Mouse (Mus musculus): ENCODE data around the gene Gpr153.
A peak's percentile ranks its signal among the peaks of the same experiment; 100 is the strongest.

Gene Gpr153

DNA sequence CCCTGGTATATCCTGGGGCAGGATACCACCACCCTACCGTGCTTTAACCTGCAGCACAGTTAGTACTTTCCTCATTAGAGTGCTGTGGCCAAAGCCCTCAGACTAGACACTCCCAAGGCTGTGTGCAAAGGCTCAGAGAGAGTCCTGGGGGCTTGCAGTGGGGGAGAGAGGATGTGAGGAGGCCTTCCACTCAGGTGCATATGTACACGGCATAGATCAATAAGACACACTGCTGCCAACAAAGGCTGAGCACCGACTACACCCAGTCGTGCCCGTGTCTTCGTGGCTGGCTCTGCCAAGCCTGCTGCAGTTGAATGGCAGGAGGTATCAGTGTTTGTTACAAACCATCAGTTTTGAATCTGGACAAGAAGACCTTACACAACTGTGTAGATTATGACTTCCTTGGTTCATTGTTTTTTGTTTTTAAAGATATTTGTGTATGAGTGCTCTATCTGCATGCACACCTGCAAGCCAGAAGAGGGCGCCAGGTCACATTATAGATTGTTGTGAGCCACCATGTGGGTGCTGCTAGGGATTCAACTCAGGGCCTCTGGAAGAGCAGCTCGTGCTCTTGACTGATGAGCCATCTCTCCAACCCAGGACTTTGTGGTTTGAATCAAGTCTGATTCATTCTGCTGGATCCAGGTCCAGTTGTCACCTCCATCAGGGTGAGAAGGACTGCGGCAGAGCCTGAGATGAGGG lies 9.0 kb upstream of the Gpr153 start:
- DNase-seq (ENCODE audit: low read depth): peak; percentile 24

DNA sequence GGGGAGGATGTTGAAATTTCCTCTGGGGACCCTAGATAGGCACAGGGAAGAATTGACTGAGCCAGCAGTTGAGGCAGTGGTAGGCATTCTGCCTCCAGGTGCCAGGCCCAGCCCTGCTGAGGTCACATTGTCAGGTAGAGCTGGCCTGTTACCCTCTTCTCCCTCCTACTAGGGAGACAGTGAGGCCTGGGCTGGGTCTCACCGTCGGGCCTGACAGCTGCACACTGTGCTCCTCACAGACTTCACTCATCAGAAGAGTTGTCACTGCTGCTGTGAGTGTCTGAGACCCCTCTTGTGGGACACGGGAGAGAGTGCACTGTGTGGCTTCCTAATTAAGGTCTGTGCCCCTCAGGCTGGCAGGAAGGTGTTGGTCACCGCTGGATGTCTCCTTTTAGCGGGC lies 8.2 kb upstream of the Gpr153 start:
- DNase-seq (ENCODE audit: low read depth): no peak

DNA sequence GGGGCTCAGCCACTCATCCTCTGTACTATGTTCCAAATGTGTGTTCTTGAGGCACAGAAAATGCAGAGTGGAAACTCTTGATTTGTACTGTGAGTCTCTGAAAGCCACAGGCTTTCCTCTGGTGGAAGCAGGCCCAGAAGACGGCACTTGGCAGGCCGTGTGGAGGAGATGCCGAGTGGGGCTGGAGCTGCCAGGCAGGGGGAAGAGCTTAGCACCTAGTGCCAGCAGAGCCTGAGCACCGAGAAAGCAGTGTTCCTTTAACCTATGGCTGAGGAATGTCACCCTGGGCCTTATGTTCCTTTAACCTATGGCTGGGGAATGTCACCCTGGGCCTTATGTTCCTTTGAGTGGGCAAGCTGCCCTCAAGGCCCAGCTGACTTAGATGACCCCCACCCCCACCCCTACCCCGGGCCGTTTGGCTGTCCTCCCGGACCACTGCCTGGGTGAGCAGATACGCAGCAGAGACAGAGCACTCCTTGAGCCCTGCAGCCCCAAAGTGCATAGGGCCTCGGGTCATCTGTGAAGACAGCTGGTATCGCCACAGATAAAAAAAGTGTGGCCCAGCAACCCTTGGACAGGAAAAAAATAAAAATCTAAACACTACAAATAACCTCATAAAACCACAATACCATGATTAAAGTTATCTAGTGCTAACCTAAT lies 7.7 kb upstream of the Gpr153 start:
- DNase-seq (ENCODE audit: low read depth): no peak

DNA sequence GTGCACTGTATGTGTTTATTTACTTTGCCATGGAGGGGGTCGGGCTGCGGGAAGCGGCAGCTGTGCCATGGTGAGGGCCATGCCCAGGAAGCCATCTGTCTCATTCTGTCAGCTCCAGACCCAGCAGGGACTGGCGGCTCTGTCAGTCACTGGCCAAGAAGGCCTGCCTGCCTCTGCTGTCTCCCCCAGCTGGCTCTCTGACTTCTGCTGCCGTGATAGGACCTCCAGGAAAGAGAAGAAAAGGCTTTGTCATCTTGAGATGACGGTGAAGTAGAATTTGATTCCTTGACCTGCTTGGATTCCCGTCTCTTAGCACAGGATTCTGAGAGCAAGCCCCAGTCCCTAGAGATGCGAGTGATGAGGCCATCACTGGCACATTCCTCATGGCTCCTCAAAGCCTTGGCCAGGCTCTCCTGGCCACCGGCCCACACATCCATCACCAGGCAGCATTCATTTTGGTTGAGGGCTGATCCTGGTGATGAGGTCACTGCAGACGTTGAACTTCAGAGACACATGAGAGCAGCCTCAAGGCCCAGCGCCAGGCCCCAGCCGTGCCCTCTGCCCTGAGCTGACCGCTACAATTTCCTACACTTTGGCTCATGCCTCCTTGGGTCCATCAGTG lies 6.2 kb upstream of the Gpr153 start:
- DNase-seq (ENCODE audit: low read depth): no peak

DNA sequence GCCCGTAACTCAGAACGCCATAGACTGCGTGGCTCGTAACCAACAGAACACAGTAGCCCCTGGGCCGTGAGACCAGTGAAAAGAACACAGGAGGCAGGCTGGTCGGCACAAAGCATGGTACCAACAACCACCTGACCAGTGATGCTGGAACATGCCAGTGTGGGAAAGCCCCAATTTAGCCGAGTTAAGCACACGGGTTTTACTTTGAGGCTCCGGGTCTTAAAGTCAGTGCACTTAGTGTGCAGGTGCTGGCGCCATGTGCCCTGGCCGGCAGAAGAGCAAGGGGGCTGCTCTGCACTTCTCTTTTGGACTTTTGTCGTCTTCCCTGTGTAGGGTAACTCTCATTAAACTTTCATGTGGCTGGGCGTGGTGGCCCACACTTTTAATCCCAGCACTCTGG lies 4.1 kb upstream of the Gpr153 start:
- no peak for DNase-seq (ENCODE audit: low read depth)

DNA sequence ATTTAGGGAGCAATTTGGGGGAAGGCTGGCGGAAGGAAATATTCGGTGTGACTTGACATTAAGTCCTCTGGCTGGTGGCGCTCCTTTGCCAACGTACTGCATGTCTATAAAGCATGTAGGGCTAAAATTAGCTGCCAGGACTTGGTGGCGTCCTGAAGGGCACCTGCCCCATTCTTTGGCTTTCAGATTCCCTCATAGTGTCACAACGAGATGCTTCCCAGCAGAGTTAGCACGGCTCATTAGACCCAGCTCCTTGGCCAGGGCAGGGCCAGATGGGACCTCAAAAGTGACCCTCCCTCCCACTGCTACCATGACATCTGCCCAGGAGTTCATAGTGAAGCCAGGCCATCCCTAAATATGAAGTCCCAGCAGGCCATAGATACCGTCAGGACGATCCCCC lies 3.4 kb upstream of the Gpr153 start:
- DNase-seq (ENCODE audit: low read depth): no peak

DNA sequence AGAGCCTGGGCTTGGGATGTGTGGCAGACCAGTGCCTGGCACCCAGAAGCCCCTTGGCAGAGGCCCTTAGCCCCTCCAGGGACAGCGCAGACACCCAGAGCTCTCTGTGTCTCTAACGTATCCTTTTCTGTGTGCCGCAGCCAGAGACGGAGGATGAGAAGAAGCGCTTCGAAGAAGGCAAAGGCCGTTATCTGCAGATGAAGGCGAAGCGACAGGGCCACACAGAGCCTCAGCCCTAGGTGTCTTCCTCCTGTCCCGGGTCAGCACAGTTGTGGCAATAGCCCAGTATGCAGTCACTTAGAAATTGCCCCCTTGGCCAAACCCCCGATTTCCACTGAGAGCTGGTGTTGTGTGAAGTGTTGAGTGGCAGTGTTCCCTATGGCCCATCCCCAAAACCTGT lies 2.7 kb upstream of the Gpr153 start:
- DNase-seq (ENCODE audit: low read depth): no peak

DNA sequence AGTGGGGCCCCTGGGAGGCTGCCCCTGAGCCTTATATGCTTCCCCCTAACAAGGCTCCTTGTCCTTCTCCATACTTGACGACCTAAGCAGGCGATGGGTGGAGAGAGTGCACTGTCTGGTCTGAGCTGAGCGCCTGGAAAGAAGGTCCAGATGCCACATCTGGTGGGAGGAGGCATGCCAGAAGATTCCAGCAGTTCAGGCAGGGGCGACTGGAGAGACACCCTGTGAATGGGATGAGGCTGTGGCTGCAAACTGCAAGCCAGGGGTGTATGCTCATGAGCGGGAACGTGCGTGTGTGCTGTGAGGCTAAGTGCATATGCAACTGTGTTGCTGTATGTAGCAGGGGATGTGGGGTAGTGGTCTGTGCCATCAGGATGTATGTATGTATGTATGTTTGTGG lies 2.0 kb upstream of the Gpr153 start:
- DNase-seq (ENCODE audit: low read depth): no peak

DNA sequence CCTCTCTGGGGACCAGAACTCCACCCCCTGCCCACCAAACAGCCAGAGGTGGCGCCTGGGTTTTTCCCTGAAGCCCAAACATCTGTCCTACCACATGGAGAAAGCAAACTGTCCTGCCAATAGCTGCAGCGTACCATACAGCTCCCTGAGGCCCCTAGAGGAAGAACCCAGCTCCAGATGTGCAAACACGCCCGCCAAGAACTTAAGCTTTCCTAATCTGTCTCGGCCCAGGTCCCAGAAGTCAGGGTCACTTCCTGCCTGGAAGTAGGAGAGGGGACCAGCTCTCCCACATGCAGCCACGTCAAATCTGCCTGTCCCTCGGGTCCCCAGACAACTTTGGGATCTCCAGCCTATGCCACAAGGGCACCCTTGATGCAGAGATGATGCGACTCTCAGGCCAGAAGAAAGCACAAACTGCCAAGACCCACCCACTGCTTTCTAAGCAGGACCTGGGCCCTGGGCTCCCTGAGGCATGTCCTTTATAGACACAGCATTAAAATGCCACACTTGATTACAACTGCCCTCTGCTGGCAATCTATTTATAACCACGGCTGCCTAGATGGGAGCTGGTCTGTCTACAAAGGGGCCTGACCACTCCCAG lies 1.5 kb upstream of the Gpr153 start:
- no peak for DNase-seq (ENCODE audit: low read depth)

DNA sequence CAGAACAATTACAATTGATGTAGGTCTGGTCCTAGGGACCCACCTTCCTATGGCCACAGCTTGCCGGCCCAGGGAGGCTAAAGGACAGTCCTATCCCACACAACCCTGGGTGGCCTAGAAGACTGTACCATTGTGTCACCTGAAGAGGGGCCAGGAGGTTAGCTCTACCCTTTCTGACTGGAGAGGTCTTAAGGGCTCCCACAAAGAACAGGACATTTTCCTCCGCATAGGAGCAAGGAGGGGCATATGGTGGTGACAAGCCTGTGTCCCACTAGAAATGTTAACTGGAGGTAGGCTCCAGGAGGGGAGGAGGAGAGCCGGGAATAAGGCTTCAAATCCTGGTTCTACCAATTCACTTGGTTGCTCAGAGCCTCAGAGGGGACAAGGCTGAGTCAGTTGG lies 841 bp upstream of the Gpr153 start:
- DNase-seq (ENCODE audit: low read depth): no peak

DNA sequence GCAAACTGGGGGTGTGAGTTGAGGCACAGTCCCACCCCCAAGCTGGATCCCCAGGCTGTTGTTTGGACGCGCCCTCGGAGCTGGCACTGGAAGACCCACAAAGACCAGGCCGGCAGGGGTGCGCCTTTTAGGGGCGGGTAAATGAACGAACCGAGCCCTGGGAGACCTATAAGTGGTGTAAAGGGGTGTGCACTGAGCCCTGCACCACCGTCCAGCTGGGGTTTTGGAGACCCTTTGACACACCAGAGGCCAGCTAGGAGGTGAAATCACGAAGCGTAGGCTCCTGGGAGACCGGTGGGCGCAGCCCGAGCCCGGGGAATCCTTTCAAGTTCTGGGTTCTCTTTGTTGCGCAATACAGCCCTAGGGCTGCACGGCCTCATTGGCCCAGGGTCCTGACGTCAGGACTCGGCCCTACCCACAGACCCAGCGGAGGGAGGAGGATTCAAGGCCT lies 674 bp downstream of the Gpr153 start:
- DNase-seq (ENCODE audit: low read depth): no peak

DNA sequence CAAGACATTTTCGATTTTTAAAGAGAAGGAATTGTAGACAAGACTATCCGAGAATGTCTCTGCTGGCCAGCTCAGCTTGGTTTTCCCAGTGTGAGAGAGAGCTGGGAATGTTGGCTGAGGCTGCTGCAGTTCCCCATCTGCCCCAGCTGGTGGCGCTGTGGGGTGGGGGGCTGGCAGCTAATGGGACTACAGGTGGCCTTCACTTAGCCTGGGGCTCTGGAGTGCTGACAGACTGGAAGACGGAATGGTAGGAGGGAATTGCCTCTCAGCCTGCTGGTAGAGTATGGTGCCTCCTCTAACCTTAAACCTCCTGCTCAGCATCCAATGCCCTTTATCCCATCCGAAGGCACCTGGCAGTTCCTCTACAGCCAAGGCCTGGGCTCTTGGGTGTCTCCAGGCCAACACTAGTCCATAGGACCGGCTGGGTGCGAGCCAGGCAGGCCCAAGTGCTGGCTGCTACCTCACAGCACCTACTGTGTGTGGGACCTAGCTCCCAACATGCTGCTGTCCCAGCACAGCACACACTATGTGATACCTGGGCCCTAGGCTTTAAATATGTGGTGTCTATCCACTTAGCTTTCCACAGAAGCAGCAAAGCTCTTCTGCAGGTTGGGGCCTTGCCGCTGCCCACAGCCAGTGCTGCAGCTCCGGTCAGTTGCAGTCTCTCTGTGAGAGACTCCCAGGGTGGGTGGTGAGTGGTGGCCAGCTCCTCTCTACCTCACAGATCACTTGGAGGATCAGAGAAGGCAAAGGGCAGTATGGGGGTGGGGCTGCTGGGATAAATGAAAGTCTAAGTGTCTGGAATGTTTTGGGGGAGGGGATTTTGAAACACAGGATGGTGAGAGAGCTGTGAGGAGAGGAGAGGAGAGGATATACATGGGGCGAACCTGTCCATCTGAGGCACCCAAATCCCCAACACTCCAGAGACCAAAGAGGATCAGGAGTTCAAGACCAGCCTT lies 2.6 kb downstream of the Gpr153 start:
- DNase-seq (ENCODE audit: low read depth): no peak

DNA sequence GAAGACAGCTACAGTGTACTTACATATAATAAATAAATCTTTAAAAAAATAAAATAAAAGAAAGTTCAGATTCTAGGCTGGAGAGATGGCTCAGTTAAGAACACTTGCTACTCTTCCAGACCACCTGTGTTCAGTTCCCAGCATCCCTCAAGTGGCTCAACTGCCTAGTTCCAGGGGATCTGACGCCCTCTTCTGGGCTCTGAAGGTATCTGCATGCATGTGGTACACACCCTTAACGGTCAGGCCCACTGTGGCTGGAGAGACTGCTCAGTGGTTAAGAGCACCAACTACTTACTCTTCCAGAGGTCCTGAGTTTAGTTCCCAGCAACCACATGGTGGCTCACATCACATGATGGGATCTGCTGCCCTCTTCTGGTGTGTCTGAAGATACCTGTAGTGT lies 3.9 kb downstream of the Gpr153 start:
- DNase-seq (ENCODE audit: low read depth): no peak

DNA sequence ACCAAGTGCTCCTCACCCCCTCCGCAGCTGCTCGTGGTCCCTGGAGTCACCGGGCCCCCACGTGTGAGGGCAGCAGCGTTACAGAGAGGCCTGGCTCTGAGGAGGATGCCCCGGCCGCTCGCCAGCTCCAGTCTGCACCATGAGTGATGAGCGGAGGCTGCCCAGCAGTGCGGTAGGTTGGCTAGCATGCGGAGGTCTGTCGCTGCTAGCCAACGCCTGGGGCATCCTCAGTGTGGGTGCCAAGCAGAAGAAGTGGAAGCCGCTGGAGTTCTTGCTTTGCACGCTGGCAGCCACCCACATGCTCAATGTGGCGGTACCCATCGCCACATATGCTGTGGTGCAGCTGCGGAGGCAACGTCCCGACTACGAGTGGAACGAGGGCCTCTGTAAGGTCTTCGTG lies 5.0 kb downstream of the Gpr153 start:
- DNase-seq (ENCODE audit: low read depth): no peak

DNA sequence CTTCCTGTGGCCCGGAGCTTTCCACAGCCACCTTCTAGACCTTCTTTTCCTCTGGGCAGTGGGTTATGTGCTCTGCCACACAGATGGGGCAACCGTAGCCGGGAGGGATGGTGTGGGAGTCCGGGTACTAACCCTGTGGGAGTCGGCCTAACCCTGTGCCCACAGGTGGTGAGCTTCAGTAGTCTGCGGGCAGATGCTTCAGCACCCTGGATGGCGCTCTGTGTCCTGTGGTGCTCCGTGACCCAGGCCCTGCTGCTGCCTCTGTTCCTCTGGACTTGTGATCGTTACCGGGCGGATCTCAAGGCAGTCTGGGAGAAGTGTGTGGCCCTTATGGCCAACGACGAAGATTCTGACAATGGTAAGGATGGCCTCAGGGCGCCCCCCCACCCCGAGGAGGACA lies 7.6 kb downstream of the Gpr153 start:
- DNase-seq (ENCODE audit: low read depth): no peak

DNA sequence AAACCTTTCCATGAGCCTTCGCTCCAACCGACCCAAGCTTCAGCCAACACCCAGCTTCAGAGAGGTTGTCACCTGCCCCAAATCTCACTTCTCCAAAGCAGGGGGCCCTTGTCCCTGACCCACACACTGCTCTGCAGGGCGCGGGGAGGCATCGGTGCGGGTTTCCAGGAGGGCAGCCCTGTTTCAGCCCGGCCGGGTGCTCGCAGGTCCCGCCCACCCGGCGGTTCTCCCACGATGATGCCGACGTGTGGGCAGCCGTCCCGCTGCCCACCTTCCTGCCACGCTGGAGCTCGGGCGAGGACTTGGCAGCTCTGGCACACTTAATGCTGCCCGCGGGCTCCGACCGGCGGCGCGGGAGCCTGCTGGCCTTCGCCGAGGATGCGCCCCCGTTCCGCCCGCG lies 8.7 kb downstream of the Gpr153 start:
- DNase-seq (ENCODE audit: low read depth): no peak

DNA sequence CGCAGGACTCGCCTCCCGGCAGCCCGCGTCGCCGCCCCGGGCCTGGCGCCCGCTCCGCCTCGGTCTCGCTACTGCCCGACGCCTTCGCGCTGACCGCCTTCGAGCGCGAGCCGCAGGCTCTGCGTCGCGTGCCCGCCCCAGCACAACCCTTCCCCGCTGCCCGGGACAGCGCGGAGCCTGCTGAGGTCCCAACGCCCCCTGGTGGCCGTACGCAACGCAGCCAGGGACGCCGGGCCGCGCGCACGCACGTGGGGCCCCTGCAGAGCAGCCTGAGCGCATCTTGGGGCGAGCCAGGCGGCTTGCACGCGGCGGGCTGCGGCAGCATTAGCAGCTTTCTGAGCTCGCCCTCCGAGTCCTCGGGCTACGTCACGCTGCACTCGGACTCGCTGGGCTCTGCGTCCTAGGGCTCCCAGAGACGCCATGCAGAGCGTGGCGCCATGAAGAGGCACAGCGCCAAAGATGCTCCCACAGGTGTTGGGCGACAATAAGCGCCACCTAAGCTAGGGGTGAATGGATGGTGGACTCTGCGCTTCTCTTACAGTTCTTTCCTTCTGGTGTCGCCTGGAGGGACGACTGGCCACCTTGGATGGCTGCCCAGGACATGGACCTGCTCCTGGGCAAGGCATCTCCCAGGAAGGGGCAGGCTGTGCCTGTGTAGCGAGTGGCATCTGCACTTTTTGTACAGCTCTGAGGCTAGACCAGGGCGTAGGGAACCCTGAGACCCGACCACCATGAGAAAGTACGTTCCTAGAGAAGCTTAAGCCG lies 9.3 kb downstream of the Gpr153 start:
- DNase-seq (ENCODE audit: low read depth): peak; percentile 53

DNA sequence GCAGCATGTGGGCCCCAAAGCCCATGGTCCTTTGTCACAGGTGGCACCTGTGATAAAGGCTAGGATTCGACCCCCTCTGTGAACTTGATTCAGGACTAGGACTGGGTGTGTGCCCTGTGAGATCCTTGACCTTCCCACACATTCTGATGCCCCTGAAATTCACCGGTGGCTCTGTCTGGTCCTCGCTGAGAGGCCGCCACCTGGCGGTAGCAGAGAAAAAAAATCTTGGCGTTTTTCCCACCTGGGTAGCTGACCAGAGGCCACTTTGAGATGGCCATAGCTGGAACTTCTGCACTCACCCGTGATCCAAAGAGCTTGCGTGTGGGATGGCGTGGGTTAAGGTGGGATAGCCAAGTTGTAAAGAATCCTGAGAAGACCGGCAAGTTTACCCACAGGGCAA lies 11.5 kb downstream of the Gpr153 start:
- no peak for DNase-seq (ENCODE audit: low read depth)

DNA sequence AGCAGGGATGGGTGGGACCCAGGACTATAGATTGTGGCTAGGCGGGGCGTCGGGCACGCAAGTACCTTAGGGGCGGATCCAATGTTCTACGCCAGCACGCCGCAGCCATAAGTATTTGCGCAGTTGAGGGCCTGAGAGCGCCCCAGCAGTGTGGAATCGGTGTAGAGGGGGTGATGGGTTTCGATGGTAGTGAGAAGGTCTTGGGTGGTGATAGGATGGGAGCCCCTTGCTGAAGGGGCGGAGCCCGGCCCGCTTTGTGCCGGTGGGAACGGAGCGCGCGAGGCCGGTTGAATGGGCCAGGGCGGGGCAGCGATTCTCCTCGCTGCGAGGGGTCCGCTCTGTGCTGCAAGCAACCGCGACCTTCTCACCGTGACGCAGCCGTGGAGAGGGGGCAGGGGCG lies 12.2 kb downstream of the Gpr153 start:
- DNase-seq (ENCODE audit: low read depth): no peak

DNA sequence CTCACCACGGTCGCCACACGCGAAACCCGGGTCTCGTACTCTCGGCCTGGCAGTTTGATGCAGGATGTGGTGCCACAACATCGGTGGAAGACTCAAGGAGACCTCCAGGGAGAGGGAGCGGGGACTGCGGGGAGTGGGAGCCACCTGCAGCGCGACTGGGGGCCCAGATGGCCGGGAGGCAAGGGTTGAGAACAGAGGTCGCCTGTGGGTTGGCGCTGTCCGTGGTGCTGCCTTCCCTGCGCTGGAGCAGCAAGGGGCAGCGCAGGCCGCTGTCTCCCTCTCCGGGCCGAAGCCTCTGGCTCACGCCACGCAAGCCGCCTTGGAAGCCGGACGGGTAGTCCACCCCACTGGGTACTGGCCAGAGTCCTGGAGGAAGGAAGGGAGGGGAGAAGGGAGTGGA lies 12.9 kb downstream of the Gpr153 start:
- peak; percentile 48 for DNase-seq (ENCODE audit: low read depth)
